ENCODE assay signal across 26 mouse cellular contexts in the genomic region with DNA sequence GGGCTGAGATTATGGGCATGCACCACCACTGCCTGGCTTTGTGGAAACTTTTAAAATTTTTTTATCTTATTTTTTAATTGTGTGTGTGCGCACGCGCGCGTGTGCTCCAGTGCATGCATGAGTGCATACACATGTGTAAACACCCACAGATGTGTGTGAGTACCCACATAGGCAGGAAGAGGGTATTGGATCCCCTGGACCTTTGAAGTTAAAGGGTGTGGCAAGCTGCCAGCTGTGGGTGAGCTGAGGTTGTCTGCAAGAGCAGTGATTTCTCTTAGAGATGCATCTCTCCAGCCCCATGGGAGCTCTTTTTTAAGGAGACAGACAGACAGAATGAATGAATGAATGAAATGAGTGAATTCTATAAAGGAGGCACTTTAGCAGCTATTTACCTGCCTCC. TPM values are rescaled to one million over a fixed set of nuclear protein-coding genes. Genes with fewer than 3 reads are reported as not detected.
"Had no signal": no experiment of that assay in that cellular context is flagged by ENCODE, and none has a peak within 500 bp of the region (broad histone marks: within the 10 kb centered on the region; RNA-seq: fewer than 3 reads in every experiment).

No protein-coding gene starts in this region.

- H3K9me3 ChIP-seq: intestine, embryonic 15.5 days; kidney, embryonic 15.5 days; limb, embryonic 13.5 days; liver, embryonic 13.5 days; megakaryocyte, embryonic 14.5 days; midbrain, embryonic 10.5 days; midbrain, embryonic 13.5 days; neural tube, embryonic 12.5 days; stomach, embryonic 15.5 days had no signal

- H3K4me1 ChIP-seq: intestine, embryonic 15.5 days; kidney, embryonic 15.5 days; liver, embryonic 13.5 days; megakaryocyte, embryonic 14.5 days; midbrain, embryonic 10.5 days; midbrain, embryonic 13.5 days; neural tube, embryonic 12.5 days; stomach, embryonic 15.5 days had no signal

- H3K27ac ChIP-seq: intestine, embryonic 15.5 days; kidney, embryonic 15.5 days; limb, embryonic 13.5 days; liver, embryonic 13.5 days; midbrain, embryonic 10.5 days; midbrain, embryonic 13.5 days; neural tube, embryonic 12.5 days; stomach, embryonic 15.5 days had no signal

- H3K4me3 ChIP-seq: intestine, embryonic 15.5 days; kidney, embryonic 15.5 days; limb, embryonic 13.5 days; liver, embryonic 13.5 days; megakaryocyte, embryonic 14.5 days; midbrain, embryonic 10.5 days; midbrain, embryonic 13.5 days; myocyte; neural tube, embryonic 12.5 days; stomach, embryonic 15.5 days had no signal

- H3K27me3 ChIP-seq: intestine, embryonic 15.5 days; kidney, embryonic 15.5 days; limb, embryonic 13.5 days; liver, embryonic 13.5 days; midbrain, embryonic 13.5 days; neural tube, embryonic 12.5 days; stomach, embryonic 15.5 days had no signal

- H3K9ac ChIP-seq: intestine, embryonic 15.5 days; kidney, embryonic 15.5 days; limb, embryonic 13.5 days; liver, embryonic 13.5 days; midbrain, embryonic 13.5 days; neural tube, embryonic 12.5 days; stomach, embryonic 15.5 days had no signal

- ATAC-seq: intestine, embryonic 15.5 days; midbrain, embryonic 13.5 days; midbrain, embryonic 16.5 days had no signal

- DNase-seq: kidney, adult 11 months; kidney, adult 8-10 months; kidney, postnatal 10 days; kidney, postnatal 36 days; layer of hippocampus, postnatal 36 days; left cerebral cortex, postnatal 4 days; liver, embryonic 13.5 days; lung, adult 2 months; lung, postnatal 36 days; retina, postnatal 1 day; right cerebral cortex, postnatal 25 days; spleen, adult 18-20 months had no signal

- H3K4me2 ChIP-seq: intestine, embryonic 15.5 days; kidney, embryonic 15.5 days; limb, embryonic 13.5 days; liver, embryonic 13.5 days; midbrain, embryonic 13.5 days; neural tube, embryonic 12.5 days; stomach, embryonic 15.5 days had no signal

RNA-seq across cellular contexts. Expression of a gene that starts 13.3 kb away (rescaled TPM):
- polyA plus RNA-seq: liver, adult 2 months; liver, embryonic 16.5 days; myocyte had no signal

RNA-seq across cellular contexts. Expression of a gene that starts 16.1 kb away (rescaled TPM):
- polyA plus RNA-seq: intestine, embryonic 15.5 days; kidney, embryonic 15.5 days; limb, embryonic 13.5 days; liver, adult 2 months; liver, embryonic 13.5 days; liver, embryonic 16.5 days; lung, adult 2 months; lung, embryonic 16.5 days; midbrain, embryonic 10.5 days; midbrain, embryonic 13.5 days; midbrain, embryonic 16.5 days; myocyte; neural tube, embryonic 12.5 days; stomach, embryonic 15.5 days; urinary bladder, adult 2 months had no signal
